Mouse (Mus musculus): ENCODE measurements around the gene Mysm1.

Gene Mysm1

DNA sequence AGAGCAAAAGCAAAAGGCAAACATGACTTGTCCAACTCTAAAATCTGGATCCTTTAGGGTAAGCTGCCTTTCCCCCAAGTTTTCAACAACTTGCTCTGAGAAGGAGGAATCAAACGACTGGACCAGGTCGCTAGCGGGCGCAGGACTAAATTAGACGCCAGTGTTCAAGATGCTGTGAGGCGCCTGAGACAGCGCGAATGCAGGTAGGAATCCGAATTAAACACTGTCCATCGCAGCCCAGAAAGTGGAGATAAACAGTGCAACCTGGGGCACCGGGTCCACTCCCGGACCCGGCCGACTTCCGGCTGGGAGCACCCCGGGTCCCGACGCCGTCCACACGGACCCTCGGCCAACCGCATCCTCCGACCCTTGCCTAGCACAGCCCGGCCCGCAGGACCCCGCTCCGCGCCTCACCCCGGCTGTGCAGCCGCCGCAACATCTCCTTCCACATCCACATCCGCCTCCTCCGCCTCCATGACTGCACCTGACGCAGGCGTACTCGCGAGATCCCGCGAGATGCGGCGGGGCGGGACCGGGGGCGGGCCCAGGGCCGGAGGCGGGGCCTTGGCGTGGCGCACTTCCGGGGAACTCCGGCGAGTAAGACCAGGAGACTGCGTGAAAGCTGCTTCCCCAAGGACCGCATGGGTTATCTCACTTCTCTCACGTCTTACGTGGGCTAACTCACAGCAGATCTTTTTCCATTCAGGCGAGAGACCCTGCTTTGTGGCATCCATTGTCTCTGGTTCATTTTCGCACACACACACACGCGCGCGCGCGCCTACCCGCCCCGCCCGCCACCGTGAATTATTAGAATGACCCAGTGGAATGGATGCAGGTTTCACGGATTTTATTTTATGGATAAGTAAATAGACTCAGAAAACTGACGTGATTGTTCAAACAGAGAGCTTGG is at the start of gene Mysm1:
Mysm1 (minus strand) TSS at position 511 of the 910 bp plus-strand sequence.
- DNase-seq (ENCODE audit: low read depth, low spot score): peak; percentile 97
- H3K36me3 ChIP-seq (ENCODE audit: control insufficient read depth, insufficient read depth, low read length, poor library complexity, severe bottlenecking): no peaks in the 10 kb centered on the region; the same call in 1 of the 2 replicates
- no peaks in the 10 kb centered on the region for H3K27me3 ChIP-seq (ENCODE audit: control insufficient read depth, insufficient read depth, low read length, poor library complexity, severe bottlenecking)

DNA sequence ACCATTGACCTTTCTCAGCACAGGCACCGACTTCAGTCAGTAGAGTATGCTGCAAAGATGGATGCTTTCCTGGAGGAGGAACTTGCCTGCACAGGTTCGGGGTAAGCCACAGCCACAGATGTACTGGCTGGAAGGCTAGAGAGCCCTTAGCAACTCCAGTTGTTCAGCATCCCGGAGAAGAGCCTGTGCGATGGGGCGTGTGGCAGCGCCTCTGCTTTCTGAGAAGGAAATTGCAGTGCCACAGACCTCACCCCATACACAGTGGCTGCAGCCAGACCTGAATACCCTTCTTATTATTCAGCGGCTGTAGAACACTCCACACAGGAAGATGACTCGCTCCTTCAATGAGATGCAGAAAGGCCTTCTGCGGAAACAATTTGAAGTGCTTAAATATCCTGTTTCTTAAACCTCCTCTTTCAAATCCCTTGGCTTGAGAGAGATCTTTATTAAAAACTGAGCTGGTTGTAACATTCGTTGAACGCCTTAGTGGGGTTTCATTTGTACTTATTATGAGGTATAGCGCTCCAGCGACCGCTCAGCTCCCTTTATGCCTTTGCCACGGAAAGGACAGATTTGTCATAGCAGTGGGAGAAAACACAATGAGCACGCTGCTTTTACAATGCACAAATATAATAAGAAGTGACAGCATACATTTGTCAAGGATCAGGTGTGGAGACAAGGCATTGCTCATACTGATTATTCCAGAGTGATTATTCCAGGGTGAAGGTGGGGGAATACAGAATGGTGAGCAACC is 47.1 kb upstream of the Mysm1 start:
- Histone ChIP-seq H3K27me3 (ENCODE audit: control insufficient read depth, insufficient read depth, low read length, poor library complexity, severe bottlenecking) (no peaks in the 10 kb centered on the region), H3K36me3 (ENCODE audit: control insufficient read depth, insufficient read depth, low read length, poor library complexity, severe bottlenecking) (no peaks in the 10 kb centered on the region)
- DNase-seq (ENCODE audit: low read depth, low spot score): no peak

DNA sequence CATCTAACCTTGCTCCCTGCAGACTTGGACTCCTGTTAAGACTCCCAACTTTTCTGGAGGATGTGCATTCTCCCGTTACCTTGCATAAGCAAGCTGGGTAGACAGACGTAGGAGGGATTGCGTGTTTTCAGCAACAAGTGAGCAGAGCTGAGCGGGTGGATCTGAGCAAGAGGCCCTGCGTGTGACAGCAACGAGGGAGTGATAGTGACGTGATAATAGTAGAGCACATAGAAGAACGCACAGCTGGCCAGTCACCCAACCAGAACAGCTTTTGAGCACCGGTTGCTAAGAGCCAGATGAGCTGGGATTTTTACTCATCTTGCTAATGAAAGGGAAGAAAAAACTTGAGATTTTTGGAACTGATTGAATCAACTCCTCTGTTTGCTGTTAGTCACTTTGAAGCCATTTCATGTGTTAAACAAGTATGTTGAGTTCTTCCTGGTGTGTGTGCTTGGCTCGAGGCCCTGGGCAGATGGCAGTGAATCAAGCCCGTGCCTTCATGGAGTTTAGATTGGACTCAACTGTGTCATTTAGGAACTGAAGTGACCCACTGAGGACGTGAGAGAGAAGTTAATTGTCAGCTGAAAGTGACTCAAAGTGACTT is 44.6 kb upstream of the Mysm1 start:
- no peak for DNase-seq (ENCODE audit: low read depth, low spot score)
- Histone ChIP-seq H3K36me3 (ENCODE audit: control insufficient read depth, insufficient read depth, low read length, poor library complexity, severe bottlenecking) (no peaks in the 10 kb centered on the region), H3K27me3 (ENCODE audit: control insufficient read depth, insufficient read depth, low read length, poor library complexity, severe bottlenecking) (no peaks in the 10 kb centered on the region)

DNA sequence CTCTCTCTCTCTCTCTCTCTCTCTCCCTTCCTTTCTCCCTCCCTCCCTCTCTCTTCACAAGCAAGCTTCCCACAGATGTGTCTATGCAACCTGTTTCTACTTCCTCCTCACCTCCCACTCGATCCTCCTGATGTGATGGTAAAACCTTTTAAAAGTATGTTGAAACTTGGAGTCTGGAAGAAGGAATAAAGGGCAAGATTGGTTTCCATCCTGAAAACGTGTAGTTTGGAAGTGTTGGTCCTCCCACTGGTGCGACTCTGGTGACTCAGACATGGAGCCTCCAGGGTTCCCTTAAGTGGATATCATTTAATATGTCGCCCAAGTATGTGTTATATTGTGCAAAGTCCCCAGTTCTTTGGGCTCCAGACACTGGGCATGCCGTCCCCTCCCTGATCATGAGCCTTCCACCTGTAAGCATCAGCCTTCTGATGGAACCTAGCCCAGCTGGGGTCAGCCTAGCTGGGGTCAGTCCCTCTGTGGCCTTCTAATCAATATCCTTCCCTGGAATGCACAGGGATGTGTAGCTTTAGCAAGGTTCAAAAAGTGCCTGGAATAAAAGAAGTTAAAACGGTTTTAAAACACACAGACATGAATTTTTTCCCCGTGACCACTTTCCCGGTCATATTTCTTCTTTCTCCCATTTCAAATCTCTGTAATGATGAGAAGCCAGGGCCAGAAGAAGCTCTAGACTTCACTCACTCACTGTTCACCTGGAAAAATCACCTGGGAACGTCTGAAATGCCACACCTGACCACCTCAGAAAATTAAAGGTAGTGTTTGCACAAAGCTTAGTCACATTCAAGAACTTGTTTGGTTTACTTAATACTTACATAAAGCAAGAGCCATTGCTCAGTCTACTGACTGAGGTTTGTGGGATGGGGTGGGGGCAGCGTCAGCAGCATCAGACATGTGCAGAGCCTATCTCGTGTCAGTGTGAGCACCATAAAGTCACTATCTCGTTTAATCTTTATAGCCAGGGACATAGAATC is 43.0 kb upstream of the Mysm1 start:
- Histone ChIP-seq H3K36me3 (ENCODE audit: control insufficient read depth, insufficient read depth, low read length, poor library complexity, severe bottlenecking) (no peaks in the 10 kb centered on the region), H3K27me3 (ENCODE audit: control insufficient read depth, insufficient read depth, low read length, poor library complexity, severe bottlenecking) (no peaks in the 10 kb centered on the region)
- no peak for DNase-seq (ENCODE audit: low read depth, low spot score)

DNA sequence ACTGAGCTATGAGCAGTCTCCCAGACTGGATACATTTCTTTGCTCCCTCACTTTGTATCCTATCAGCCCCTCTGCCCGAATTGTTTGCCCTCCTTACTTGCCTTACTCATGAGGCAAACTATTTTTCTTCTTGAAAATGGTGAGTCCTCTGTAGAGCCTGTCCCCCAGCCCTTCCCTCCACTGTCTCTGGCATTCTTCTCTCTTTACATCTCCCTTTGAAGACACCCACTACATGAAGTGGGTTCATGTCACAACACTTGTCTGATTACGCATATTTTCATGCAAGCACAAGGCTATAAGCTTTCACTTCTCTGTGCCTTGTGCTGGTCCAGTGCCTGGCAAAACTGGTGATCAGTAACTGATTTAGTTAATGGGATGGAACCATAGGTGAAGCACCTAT is 41.3 kb upstream of the Mysm1 start:
- no peak for DNase-seq (ENCODE audit: low read depth, low spot score)
- no peaks in the 10 kb centered on the region for H3K27me3 ChIP-seq (ENCODE audit: control insufficient read depth, insufficient read depth, low read length, poor library complexity, severe bottlenecking)
- H3K36me3 ChIP-seq (ENCODE audit: control insufficient read depth, insufficient read depth, low read length, poor library complexity, severe bottlenecking): no peaks in the 10 kb centered on the region

DNA sequence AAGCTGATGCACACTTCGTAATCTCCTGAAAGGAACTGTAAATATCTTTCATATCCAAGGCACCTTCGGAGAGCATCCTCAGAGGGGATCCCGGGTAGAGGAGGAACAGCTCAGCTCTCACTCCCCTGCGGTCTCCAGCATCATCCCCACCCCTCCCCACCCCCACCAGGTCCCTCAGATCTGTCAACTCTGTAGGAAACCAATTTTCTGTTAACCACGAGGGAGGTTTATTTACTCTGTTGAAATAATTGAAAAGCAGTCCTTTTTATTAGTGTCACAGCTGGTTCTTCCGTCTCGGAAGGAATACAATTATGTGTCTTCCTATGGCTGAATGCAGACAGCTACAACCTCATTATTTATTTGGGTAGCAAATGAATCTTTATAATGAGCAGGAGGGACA is 39.3 kb upstream of the Mysm1 start:
- no peaks in the 10 kb centered on the region for H3K36me3 ChIP-seq (ENCODE audit: control insufficient read depth, insufficient read depth, low read length, poor library complexity, severe bottlenecking)
- DNase-seq (ENCODE audit: low read depth, low spot score): no peak
- no peaks in the 10 kb centered on the region for H3K27me3 ChIP-seq (ENCODE audit: control insufficient read depth, insufficient read depth, low read length, poor library complexity, severe bottlenecking)

DNA sequence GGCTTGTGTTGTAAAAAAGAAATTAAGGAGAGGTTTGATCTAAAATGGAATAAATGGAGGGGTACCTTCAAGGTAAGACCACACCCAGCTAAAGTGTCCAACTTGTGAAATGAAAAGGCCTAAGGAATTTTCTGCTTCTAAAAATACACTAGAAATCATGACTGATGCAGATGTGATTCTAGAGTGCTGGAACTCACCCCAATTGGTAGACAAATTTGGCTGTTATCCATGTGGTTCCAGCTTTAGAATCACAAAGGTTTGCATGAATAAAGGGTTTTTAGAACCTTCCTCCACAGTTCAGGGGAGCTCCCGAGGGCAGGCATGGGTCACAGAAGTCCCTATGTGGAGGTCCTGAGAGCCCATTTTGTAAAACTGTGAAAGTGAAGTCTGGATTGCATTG is 33.8 kb upstream of the Mysm1 start:
- no peak for DNase-seq (ENCODE audit: low read depth, low spot score)
- Histone ChIP-seq H3K36me3 (ENCODE audit: control insufficient read depth, insufficient read depth, low read length, poor library complexity, severe bottlenecking) (no peaks in the 10 kb centered on the region), H3K27me3 (ENCODE audit: control insufficient read depth, insufficient read depth, low read length, poor library complexity, severe bottlenecking) (no peaks in the 10 kb centered on the region)

DNA sequence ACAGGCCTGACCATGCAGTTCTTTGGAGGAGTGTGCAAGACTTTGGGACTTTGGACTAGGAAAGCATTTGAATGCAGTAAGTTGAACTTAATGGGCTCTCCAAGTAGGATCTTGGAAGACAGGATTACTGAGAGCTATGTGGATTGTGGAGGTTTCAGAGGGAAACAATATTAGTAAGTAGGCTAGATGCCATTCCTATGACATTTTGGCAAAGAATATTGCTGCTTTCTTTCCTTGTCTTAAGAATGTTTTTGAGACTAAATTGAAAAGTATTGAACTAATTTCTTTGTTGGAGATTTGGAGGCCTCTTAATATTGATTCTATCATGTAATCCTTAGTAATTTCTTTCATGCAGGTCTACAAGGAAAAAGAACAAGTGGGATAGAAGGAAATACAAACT is 33.4 kb upstream of the Mysm1 start:
- Histone ChIP-seq H3K27me3 (ENCODE audit: control insufficient read depth, insufficient read depth, low read length, poor library complexity, severe bottlenecking) (no peaks in the 10 kb centered on the region), H3K36me3 (ENCODE audit: control insufficient read depth, insufficient read depth, low read length, poor library complexity, severe bottlenecking) (no peaks in the 10 kb centered on the region)
- no peak for DNase-seq (ENCODE audit: low read depth, low spot score)

DNA sequence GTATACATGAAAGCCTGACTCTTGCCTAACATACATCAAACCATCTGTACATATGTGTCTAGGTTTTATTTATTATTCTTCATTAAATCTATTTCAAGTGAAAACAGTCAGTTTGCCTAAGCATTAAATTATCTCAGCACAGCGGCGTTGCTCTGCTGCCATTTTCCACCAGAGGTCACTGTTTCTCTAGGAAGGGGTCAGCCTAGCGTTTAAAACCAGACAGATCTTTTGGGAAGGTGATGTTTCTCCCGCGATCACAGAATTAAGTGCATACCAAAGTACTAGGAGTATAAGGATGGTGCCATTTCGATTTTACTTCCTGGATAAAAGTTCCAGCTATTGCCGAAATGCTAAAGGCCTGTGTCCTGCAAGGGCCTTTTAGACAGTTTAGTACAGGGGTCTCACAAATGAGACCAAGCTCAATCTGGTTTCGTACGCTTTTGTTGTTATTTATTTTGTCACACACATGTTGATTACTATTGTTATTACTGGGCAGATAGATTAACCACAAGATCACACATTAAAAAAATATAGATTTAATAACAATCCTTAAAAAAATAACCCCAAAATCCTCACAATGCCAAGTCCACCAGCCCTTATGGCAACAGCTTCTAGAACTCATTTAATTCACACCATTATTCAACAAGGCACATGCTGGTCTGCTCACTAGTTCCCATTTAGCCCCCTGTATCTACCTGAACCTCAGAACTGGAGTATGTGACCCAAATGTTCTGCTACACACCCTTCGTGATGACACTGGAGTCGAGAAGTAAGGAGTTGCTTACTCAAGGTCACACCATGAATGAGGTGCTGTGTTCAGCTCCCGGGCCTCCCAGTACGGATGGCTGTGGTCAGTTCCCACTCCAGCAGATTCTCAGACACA is 29.5 kb upstream of the Mysm1 start:
- Histone ChIP-seq H3K36me3 (ENCODE audit: control insufficient read depth, insufficient read depth, low read length, poor library complexity, severe bottlenecking) (no peaks in the 10 kb centered on the region), H3K27me3 (ENCODE audit: control insufficient read depth, insufficient read depth, low read length, poor library complexity, severe bottlenecking) (no peaks in the 10 kb centered on the region)
- DNase-seq (ENCODE audit: low read depth, low spot score): peak; percentile 77

DNA sequence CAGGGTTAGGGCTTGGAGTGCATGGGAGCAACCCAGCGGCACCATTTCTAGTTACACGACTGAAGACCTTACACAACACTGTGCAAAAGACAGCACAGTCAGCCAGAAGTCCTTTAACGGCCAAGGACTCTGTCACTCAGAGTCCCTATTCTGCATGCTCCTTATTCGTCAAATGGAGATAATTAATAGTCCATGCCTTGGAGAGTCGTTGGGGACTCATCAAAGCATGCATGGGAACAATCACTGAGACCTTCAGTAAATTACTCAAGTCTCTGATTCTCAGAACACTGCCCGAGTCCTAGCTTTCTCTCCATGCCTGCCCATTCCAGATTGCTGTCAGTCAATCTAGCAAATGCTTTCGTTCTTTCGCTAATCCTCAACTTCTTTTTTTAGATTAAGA is 28.9 kb upstream of the Mysm1 start:
- DNase-seq (ENCODE audit: low read depth, low spot score): no peak
- no peaks in the 10 kb centered on the region for H3K36me3 ChIP-seq (ENCODE audit: control insufficient read depth, insufficient read depth, low read length, poor library complexity, severe bottlenecking)

DNA sequence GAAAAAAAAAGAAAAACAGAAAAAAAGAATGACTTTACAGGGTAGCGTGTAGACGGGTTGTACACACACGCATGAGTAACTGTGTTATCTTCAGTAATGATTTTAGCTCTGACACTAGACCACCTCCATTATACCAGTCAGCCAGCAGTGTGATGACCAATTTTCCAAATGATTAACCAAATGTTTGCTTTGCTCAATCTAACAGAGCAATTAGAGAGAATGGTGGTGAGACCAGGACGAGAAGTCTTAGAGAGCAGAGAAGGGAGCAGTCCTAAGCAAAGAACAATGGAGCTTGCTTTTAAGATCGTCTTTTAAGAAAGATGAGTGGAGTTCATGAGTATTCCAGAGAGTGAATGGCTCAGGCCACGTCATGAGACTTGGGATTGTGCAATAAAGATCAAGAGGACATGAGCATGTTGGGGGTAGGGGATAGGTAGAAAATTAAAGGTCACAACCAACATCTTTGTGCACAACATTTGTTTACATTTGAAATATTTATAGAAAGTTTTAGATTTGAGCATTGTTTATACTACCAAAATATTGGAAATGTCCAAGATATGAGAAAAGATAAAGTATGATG is 26.4 kb upstream of the Mysm1 start:
- Histone ChIP-seq H3K27me3 (ENCODE audit: control insufficient read depth, insufficient read depth, low read length, poor library complexity, severe bottlenecking) (no peaks in the 10 kb centered on the region), H3K36me3 (ENCODE audit: control insufficient read depth, insufficient read depth, low read length, poor library complexity, severe bottlenecking) (no peaks in the 10 kb centered on the region)
- no peak for DNase-seq (ENCODE audit: low read depth, low spot score)

More for the DNA sequence above, 28.9 kb upstream of the Mysm1 start:
- H3K27me3 ChIP-seq (ENCODE audit: control insufficient read depth, insufficient read depth, low read length, poor library complexity, severe bottlenecking): no peaks in the 10 kb centered on the region

DNA sequence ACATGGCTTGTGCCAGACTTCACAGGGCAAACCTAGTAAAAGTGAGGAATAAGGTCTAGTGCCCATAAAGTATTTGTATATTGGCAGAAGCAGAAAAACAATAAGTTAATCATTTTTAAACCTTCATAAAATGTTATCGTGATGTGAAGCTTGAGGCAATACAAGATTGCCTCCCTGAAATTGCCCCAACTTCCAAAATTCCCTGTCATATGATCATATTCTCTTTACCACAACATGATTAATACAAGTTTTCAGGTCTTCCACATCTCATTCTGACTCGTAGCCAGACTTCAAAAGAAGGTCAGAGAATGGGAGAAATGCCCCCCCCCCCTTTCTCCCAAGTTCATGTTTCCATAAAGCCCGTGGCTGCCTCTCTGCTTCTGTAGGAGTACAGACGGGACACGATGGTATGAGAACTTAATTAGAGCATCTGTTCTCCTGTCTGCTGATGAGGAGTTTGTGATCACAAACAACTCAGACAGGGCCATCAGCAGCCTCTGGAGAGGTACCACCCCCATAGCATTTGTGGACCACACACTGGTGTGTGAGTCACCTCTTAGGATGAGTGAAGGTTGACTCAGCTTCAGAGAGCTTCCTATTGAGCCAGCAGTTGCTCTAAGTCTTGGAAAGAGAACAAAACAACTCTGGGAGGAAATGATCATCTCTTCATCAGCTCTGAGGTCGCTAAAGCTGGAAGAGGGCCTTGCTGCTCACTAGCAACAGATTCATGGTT is 22.3 kb upstream of the Mysm1 start:
- Histone ChIP-seq H3K27me3 (ENCODE audit: control insufficient read depth, insufficient read depth, low read length, poor library complexity, severe bottlenecking) (no peaks in the 10 kb centered on the region), H3K36me3 (ENCODE audit: control insufficient read depth, insufficient read depth, low read length, poor library complexity, severe bottlenecking) (no peaks in the 10 kb centered on the region)
- DNase-seq (ENCODE audit: low read depth, low spot score): no peak

DNA sequence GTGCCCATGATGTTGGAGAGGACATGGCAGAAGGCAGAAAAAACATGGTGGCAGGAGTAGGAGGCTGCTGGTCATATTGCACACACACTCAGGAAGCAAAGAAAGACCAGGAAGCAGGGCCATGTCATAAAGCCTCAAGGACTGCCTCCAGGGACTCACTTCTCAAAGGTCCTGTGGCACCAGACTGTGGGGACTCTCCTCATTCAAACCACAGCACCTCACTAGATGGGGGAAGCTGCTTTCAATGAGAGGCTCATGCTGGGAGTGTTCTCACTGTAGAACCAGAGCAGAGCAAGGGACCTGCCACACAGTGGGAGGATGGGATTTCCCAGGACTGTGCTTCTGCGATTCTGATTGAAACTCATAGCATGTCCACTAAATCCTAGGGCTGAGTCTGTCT is 21.2 kb upstream of the Mysm1 start:
- Histone ChIP-seq H3K36me3 (ENCODE audit: control insufficient read depth, insufficient read depth, low read length, poor library complexity, severe bottlenecking) (no peaks in the 10 kb centered on the region), H3K27me3 (ENCODE audit: control insufficient read depth, insufficient read depth, low read length, poor library complexity, severe bottlenecking) (no peaks in the 10 kb centered on the region)
- DNase-seq (ENCODE audit: low read depth, low spot score): peak; percentile 47

Measured in splenic B cell, adult 2 months (primary cell).